In the genomic region with DNA sequence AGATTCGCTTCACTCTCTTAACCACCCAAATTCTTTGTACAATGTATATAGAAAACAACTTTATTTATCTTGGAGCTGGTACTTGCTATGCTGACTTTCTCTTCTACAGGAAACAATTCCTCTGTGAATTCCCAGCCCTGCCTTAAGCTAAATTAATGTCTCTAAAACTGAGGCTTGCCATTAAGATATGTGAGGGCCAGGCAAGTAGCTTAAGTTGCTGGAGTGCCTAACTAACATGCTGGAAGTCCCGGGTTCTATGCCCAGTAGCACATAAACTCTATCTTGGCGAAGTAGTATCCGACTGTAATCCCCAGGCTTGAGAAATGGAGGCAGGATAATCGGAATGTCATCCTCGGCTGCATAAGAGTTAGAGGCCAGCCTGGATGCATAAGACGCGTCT, we compare ENCODE assay signal across 8 mouse cellular contexts. TPM values are rescaled to one million over a fixed set of nuclear protein-coding genes. Genes with fewer than 3 reads are reported as not detected.
DNase-seq lines count a peak whose midpoint lies in the region; ATAC-seq and TF ChIP-seq lines count a peak whose summit lies in the region.

No protein-coding gene starts in this region.

- no peaks in the 10 kb centered on the region for H3K36me3 ChIP-seq in lung, postnatal 0 days (ENCODE audit: insufficient read depth, low read length)
- H3K36me3 ChIP-seq in limb, embryonic 10.5 days, result no peaks in the 10 kb centered on the region
- H3K36me3 ChIP-seq in stomach, embryonic 14.5 days (ENCODE audit: control insufficient read depth, insufficient read depth, low read length), result no peaks in the 10 kb centered on the region

- peak overlapping the region; percentile 64 for H3K4me2 ChIP-seq in lung, postnatal 0 days (replicated peaks; ENCODE audit: low read depth, low read length)
- H3K4me2 ChIP-seq in stomach, embryonic 14.5 days (replicated peaks; ENCODE audit: low read depth, low read length), result peak overlapping the region; percentile 54

- H3K27me3 ChIP-seq in lung, postnatal 0 days (replicated peaks; ENCODE audit: insufficient read depth, low read length), result no peaks in the 10 kb centered on the region
- no peaks in the 10 kb centered on the region for H3K27me3 ChIP-seq in limb, embryonic 10.5 days (ENCODE audit: low read depth, poor library complexity, severe bottlenecking)
- H3K27me3 ChIP-seq in stomach, embryonic 14.5 days (ENCODE audit: control insufficient read depth, insufficient read depth, low read length), result no peaks in the 10 kb centered on the region

- 30% methylated on average over 8 of the region's 8 CpGs for WGBS in lung, postnatal 0 days
- WGBS in limb, embryonic 10.5 days, result 42% methylated on average over 8 of the region's 8 CpGs
- 33% methylated on average over 8 of the region's 8 CpGs for WGBS in stomach, embryonic 14.5 days

- no peak for DNase-seq in lung, postnatal 0 days (ENCODE audit: low spot score)
- DNase-seq in lung, postnatal 36 days, result no peak
- no peak for DNase-seq in limb, embryonic 10.5 days (ENCODE audit: low spot score)
- DNase-seq in adrenal gland, postnatal 10 days, result no peak
- no peak for DNase-seq in spleen, postnatal 36 days (ENCODE audit: low spot score in 2 of 2)
- DNase-seq in cerebellum, adult 11-12 months, result no peak

- H3K9ac ChIP-seq in lung, postnatal 0 days (replicated peaks; ENCODE audit: low read depth), result no peak overlapping the region
- H3K9ac ChIP-seq in stomach, embryonic 14.5 days (replicated peaks; ENCODE audit: low read depth, low read length), result peak overlapping the region; percentile 11

- TF ChIP-seq CTCF in lung, postnatal 0 days (IDR thresholded peaks at IDR 0.05), result no peak

- H3K9me3 ChIP-seq in lung, postnatal 0 days (ENCODE audit: low read length), result no peaks in the 10 kb centered on the region
- H3K9me3 ChIP-seq in limb, embryonic 10.5 days (replicated peaks), result no peaks in the 10 kb centered on the region
- no peaks in the 10 kb centered on the region for H3K9me3 ChIP-seq in stomach, embryonic 14.5 days (ENCODE audit: control insufficient read depth, low read depth, low read length)

- H3K27ac ChIP-seq in lung, postnatal 0 days (ENCODE audit: low read length), result no peak overlapping the region
- no peak overlapping the region for H3K27ac ChIP-seq in limb, embryonic 10.5 days
- H3K27ac ChIP-seq in stomach, embryonic 14.5 days (ENCODE audit: low read length), result no peak overlapping the region

- no peak for TF ChIP-seq EP300 in lung, postnatal 0 days (IDR thresholded peaks at IDR 0.05)

- ATAC-seq in lung, postnatal 0 days, result no peak
- ATAC-seq in erythroid progenitor cell, adult 5-6 weeks (replicated peaks; ENCODE audit: low FRiP score, poor library complexity, severe bottlenecking), result peak; percentile 6; the same call in 1 of the 2 replicates
- no peak for ATAC-seq in stomach, embryonic 14.5 days (ENCODE audit: insufficient number of reproducible peaks, insufficient read depth, low FRiP score, low read depth)

- H3K4me1 ChIP-seq in lung, postnatal 0 days (ENCODE audit: insufficient read depth, low read depth, low read length), result peaks cover 3% of the 10 kb centered on the region; the same call in 1 of the 2 replicates
- H3K4me1 ChIP-seq in limb, embryonic 10.5 days, result peaks cover 14% of the 10 kb centered on the region
- H3K4me1 ChIP-seq in stomach, embryonic 14.5 days (ENCODE audit: control insufficient read depth, insufficient read depth, low read length), result peaks cover 3% of the 10 kb centered on the region; the same call in 1 of the 2 replicates

- H3K4me3 ChIP-seq in lung, postnatal 0 days (ENCODE audit: low read depth, low read length), result peak overlapping the region; percentile 66
- H3K4me3 ChIP-seq in limb, embryonic 10.5 days, result peak overlapping the region; percentile 73
- peak overlapping the region; percentile 46; the same call in 1 of the 2 replicates for H3K4me3 ChIP-seq in stomach, embryonic 14.5 days (ENCODE audit: low read depth, low read length)

RNA-seq across cellular contexts. Expression of a gene that starts 0.5 kb away (rescaled TPM):
- 16.8 and 17.6 TPM in 2 replicates for polyA plus RNA-seq in lung, postnatal 0 days (2015; fragmentation: Nextera tagmentation; extraction: Ambion mirVana)
- total RNA-seq in erythroid progenitor cell, adult 5-6 weeks (2015; ENCODE audit: low replicate concordance), result 11.2 and 18.0 TPM in 2 replicates
- total RNA-seq in erythroid progenitor cell, adult 5-6 weeks (2017; ENCODE audit: low replicate concordance), result 15.8 and 25.6 TPM in 2 replicates
- 26.1 and 29.6 TPM in 2 replicates for polyA plus RNA-seq in limb, embryonic 10.5 days (2016; fragmentation: Nextera tagmentation; extraction: Ambion mirVana)
- 35.8 and 38.0 TPM in 2 replicates for polyA plus RNA-seq in stomach, embryonic 14.5 days (2014; fragmentation: Nextera tagmentation; extraction: Ambion mirVana)
- 10 to 100 TPM; 57.8 to 77.8 TPM for total RNA-seq in adrenal gland, postnatal 10 days (2021)

RNA-seq across cellular contexts. Expression of a gene that starts 20.7 kb away (rescaled TPM):
- polyA plus RNA-seq in lung, postnatal 0 days (2015; fragmentation: Nextera tagmentation; extraction: Ambion mirVana), result 34.8 and 40.6 TPM in 2 replicates
- total RNA-seq in erythroid progenitor cell, adult 5-6 weeks (2015; ENCODE audit: low replicate concordance), result 85.9 and 159 TPM in 2 replicates
- total RNA-seq in erythroid progenitor cell, adult 5-6 weeks (2017; ENCODE audit: low replicate concordance), result 84.1 and 89.0 TPM in 2 replicates
- 176 and 190 TPM in 2 replicates for polyA plus RNA-seq in limb, embryonic 10.5 days (2016; fragmentation: Nextera tagmentation; extraction: Ambion mirVana)
- 120 and 128 TPM in 2 replicates for polyA plus RNA-seq in stomach, embryonic 14.5 days (2014; fragmentation: Nextera tagmentation; extraction: Ambion mirVana)
- 10 to 100 TPM; 36.9 to 42.3 TPM for total RNA-seq in adrenal gland, postnatal 10 days (2021)
